Mouse (Mus musculus): ENCODE data around the gene Ylpm1.

Ylpm1 gene

GRCm38 (mm10) chr12:84996083-84996496 lies at the start of gene Ylpm1:
Gene Ylpm1 (plus strand): TSS chr12:84996321.
- DNase-seq (ENCODE audit: low spot score) = peak; percentile 97

- no peak for DNase-seq (ENCODE audit: low spot score)
These were observed 48.1 kb upstream of the Ylpm1 start for GRCm38 (mm10) chr12:84947894-84948583.

GRCm38 (mm10) chr12:84948584-84949285 lies 47.4 kb upstream of the Ylpm1 start:
- DNase-seq (ENCODE audit: low spot score) = no peak

- no peak for DNase-seq (ENCODE audit: low spot score)
These were observed 45.4 kb upstream of the Ylpm1 start for GRCm38 (mm10) chr12:84950763-84951162.

- DNase-seq (ENCODE audit: low spot score) = no peak
These were observed 44.6 kb upstream of the Ylpm1 start for GRCm38 (mm10) chr12:84951531-84951930.

GRCm38 (mm10) chr12:84952351-84952750 lies 43.8 kb upstream of the Ylpm1 start:
- no peak for DNase-seq (ENCODE audit: low spot score)

- no peak for DNase-seq (ENCODE audit: low spot score)
These were observed 39.8 kb upstream of the Ylpm1 start for GRCm38 (mm10) chr12:84956317-84956716.

GRCm38 (mm10) chr12:84958794-84959356 lies 37.2 kb upstream of the Ylpm1 start:
- DNase-seq (ENCODE audit: low spot score) = no peak

GRCm38 (mm10) chr12:84962606-84963005 lies 33.5 kb upstream of the Ylpm1 start:
- no peak for DNase-seq (ENCODE audit: low spot score)

GRCm38 (mm10) chr12:84968831-84969655 lies 27.1 kb upstream of the Ylpm1 start:
- DNase-seq (ENCODE audit: low spot score) = no peak

- no peak for DNase-seq (ENCODE audit: low spot score)
These were observed 26.3 kb upstream of the Ylpm1 start for GRCm38 (mm10) chr12:84969656-84970427.

- peak; percentile 89 for DNase-seq (ENCODE audit: low spot score)
These were observed 25.6 kb upstream of the Ylpm1 start, which contains the start of the genes Fcf1 and Arel1 for GRCm38 (mm10) chr12:84970428-84971096. Gene Fcf1 (plus strand): TSS chr12:84970897. Gene Arel1 (minus strand): TSS chr12:84970900.

- DNase-seq (ENCODE audit: low spot score) = no peak
These were observed 16.8 kb upstream of the Ylpm1 start for GRCm38 (mm10) chr12:84979264-84979862.

GRCm38 (mm10) chr12:84989456-84989855 lies 6.7 kb upstream of the Ylpm1 start:
- no peak for DNase-seq (ENCODE audit: low spot score)

GRCm38 (mm10) chr12:84995112-84995761 lies 884 bp upstream of the Ylpm1 start:
- no peak for DNase-seq (ENCODE audit: low spot score)

- peak; percentile 74 for DNase-seq (ENCODE audit: low spot score)
These were observed 629 bp downstream of the Ylpm1 start for GRCm38 (mm10) chr12:84996501-84997398.

- DNase-seq (ENCODE audit: low spot score) = no peak
These were observed 2.9 kb downstream of the Ylpm1 start for GRCm38 (mm10) chr12:84999053-84999452.

- no peak for DNase-seq (ENCODE audit: low spot score)
These were observed 10.1 kb downstream of the Ylpm1 start for GRCm38 (mm10) chr12:85006206-85006605.

- DNase-seq (ENCODE audit: low spot score) = no peak
These were observed 10.9 kb downstream of the Ylpm1 start for GRCm38 (mm10) chr12:85007021-85007420.
